Mouse (Mus musculus) cerebellum, adult 8-10 months (tissue): ENCODE results near the gene Snrnp48.

ENCODE experiments used
- DNase-seq: peaks from one replicate; pipeline ENCODE4 v3.0.0; 2022

Gene Snrnp48

DNA sequence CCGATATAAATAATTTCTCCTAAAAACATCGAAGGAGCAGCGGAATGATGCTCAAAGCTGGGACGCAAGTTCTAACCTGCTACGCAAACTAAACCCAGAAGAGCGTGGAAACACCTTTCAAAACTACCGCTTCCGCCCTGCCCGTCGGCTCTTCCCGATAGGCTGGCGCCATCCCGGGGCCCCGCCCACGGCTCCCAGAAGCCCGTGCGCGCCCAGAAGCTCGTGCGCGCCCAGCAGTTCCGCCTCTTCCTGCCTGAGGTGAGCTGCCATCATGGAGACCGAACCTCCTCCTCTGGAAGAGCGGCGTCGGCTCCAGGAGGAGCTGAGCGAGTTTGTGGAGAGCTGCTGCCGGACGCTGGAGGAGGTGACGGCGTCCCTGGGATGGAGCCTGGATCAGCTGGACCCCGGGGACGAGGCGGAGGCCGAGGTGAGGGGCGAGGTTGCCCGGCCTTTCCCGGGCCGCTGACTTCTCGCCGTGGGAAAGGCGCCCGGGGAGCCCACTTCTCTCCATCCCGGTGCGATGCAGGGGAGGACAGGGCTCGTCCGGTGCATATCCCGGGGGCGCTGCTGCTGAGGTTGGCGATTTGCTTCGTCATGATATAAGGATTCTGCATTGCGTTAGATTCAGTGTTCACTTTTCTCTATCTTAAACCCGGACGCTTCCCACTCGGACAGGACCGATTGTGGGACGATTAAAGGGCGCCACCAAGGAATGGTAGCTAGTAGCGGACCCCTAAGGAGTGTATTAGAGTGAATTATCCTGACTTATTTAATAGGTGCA, at the start of gene Snrnp48:
Gene Snrnp48, plus strand, starts transcription at position 237 of the 781 bp plus-strand sequence.
- peak; percentile 77 for DNase-seq

DNA sequence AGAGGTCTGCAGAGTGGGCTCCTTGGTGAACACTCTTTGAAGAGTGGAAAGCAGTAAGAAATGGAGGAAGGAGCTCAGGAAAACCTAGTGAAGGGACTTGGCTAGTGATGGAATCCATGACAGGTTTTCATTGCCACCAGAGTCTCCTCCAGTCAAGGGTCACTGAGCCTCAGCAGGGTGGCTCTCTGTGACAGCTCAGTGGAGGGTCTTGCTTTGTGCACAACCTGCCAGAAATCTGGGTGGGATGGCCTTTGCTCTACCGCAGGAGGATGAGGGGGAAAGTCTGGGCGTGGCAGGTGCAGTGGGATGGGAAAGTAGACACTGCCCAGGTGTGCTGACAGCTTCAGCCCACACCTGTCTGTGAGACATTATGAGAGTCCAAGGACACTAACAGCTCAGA, 49.2 kb upstream of the Snrnp48 start:
- DNase-seq: no peak

DNA sequence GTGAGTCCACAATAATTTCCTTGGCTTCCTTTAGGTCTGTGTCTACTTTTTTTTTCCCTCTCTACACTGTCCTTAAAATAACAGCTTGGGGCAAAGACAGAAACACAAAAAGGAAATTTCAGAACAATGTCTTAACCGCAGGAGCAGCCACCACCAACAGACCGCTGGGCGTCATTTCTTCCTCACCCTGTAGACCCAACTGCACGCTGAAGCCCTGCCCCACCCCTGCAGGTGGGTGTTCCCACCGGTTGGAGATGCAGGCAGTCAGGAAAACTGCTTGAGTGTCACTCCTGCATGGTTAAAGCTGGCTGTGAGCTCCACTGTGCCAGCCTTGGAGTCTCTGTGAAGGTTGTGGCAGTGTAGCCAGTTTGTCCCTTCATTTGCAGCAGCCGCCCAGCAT, 47.1 kb upstream of the Snrnp48 start:
- no peak for DNase-seq

DNA sequence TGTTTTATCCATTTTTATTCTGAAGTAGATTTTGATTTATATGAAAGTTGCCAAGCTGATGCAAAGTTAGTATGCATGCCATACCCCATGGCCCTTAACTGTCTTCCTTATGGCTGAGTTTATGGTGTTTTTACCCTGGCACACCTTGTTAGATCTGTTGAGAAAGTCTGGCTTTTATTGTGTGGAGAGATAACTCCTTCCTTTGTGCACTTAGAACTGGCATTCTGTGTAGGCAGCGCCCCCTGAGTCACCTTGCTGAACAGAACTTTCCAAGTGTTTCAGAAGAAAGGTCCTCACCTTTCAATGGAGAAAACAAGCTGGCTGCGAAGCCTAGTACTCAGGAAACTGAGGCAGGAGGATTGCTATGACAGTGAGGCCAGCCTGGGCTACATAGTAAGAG, 42.7 kb upstream of the Snrnp48 start:
- DNase-seq: no peak

DNA sequence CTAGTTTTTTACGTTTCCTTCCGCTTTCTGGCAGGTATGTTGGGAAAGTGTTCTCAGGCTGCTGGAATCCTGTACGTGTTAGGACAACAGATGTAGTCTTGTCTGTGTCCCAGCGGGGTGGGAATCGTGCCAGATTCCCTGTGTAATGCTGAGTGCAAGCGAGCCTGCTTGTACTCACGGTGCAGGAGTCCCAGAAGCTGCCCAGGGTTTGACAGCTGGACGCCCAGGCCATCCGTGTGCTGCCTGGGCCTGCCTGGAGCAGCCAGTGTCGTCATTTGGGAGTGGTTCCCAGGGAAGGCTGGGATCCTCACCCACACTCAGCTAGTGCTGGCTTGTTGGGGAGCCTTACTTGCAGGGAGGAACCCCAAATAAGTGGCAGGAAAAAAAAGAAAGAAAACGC, 42.1 kb upstream of the Snrnp48 start:
- no peak for DNase-seq

DNA sequence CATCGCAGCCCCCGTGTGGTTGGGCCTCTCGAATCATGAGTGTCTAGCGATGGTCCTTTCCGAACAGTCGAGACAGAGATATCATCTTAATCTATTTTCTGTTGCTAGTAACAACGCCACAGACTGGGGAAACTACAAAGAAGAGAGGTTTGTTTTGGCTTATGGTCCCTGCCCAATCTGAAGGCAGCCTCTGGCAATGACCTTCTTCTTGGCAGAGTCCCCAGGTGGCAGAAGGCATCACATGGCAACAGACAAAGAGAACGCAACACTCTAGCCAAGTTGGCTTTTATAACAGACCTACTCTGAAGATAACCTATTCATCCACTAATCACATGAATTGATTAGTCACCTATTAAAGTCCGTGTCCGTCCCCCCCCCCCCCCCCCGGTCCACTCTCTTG, 39.8 kb upstream of the Snrnp48 start:
- DNase-seq: no peak

DNA sequence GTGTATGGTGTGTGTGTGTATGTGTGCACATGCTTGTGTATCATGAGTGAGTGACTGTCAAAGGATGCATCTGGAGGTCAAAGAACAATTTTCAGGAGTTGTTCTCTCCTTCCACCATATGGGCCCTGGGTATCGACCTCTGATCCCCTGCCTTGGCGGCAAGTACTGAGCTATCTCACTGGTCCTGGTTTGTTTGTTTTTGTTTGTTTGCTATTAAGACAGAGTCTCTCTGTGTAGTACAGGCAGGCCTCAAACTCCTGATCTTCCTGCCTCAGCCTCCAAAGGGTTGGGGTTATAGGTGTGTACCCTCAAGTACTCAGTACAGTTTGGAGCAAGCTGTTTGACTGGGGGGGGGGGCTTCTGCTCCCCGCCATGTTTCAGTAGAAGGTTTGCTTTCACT, 37.7 kb upstream of the Snrnp48 start:
- no peak for DNase-seq

DNA sequence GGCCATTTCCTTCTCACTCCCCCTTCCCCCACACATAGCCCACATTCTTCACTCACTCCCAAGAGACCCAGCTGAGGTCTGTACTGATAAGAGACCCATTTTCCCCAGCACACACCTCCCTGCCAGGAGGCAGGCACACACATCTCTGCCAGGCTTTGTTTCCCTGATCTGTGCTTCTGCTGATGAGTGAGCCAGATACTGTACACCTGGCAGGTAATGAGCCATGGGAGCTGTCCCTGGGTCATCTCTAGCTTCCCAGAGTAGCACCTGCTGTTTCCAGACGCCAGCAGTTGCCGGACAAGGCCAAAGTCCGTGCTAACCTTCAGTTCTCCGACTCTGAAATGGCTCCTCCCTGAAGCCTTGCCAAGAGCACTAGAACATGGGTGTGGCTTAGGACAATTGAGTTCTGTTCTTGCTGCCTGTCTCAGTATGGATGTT, 34.0 kb upstream of the Snrnp48 start:
- no peak for DNase-seq

DNA sequence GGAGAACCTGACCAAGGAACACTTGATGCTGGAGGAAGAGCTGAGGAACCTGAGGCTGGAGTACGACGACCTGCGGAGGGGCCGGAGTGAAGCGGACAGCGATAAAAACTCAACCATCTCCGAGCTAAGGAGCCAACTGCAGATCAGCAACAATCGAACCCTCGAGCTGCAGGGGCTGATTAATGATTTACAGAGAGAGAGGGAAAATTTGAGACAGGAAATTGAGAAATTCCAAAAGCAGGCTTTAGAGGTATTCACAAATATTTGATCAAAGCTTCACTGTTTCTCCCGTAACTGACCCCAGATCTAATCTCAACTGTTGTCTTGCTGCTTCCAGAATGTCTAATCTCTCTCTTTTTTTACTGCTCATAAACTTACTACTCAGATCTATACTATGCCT, 11.3 kb upstream of the Snrnp48 start:
- DNase-seq: no peak

DNA sequence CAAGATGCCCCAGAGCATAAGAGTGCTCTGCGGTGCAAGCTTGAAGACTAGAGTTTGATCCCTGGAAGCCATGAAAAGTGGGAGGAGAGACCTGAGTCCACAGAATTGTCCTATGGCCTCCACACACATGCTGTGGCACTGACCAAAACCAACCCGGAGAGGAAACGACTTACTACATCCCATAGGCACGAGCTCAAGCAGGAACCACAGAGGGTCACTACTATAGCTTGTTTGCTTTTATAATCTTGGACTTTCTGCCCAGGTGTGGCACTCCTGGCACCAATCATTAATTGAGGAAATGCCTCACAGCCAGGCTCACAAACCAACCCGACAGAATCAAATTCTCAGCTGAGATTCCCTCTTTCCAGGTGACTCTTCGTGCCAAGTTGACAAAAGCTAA, 3.3 kb upstream of the Snrnp48 start:
- no peak for DNase-seq

DNA sequence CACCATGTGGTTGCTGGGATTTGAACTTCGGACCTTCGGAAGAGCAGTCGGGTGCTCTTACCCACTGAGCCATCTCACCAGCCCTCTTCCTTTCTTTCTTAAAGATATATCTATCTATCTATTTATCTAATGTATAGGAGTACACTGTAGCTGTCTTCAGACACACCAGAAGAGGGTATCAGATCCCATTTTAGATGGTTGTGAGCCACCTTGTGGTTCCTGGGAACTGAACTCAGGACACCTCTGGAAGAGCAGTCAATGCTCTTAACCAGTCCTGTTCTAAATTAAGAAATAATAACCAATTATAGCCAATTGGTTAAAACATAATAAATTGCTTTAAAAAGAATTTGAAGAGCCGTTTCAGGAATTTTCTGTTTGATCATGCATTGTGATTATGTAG, 567 bp upstream of the Snrnp48 start:
- no peak for DNase-seq

DNA sequence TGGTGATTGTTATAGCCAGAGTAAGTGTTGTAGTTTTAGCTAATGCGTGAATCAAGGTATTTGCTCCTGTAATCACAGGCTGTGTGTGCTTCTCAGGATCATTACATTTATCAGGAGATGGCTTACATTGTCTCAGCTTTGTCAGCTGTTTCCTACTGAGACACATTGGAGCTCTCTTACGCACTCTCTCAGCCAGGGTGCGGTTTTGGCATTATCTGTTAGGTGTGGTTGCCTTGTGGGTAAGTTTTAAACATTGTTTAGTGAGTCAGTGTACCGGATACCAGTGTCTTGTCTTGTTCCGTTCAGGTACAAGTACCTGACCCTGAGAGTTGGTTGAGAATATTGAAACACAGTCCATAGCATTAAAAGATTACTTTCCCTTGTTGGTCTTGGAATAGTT, 6.4 kb downstream of the Snrnp48 start:
- DNase-seq: no peak

DNA sequence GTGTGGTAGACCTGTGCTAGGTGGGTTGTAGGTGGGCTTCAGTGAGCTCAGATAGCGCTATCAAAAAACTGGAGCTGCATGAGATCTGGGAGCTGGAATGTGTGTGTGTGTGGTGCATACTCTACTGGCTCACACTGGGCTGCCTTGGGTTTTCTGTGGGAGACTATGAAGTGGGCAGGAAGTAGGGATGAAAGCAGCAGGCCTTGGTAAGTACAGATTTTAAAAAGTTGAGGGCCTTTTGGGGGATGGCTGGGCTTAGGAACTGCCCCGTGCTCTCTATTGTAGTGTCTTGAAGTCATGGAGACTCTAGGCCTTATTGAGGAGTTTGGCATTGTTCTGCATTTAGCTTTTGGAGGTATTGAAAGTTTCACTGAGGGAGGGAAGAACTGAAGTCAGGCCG, 13.9 kb downstream of the Snrnp48 start:
- DNase-seq: no peak

DNA sequence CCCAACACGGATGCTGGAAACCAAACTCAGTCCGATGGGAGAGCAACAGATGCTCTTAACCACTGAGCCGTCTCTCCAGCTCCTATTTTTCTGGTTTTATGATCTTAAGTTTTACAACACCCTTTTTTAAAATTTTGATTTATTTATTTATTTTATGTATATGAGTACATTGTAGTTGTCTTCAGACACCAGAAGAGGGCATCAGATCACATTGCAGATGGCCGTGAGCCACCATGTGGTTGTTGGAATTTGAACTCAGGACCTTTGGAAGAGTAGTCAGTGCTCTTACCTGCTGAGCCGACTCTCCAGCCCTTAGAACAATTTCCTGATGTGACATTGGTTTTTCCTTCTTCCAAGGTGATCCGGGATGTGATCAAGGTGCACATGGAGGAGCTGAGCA, 15.6 kb downstream of the Snrnp48 start:
- no peak for DNase-seq

DNA sequence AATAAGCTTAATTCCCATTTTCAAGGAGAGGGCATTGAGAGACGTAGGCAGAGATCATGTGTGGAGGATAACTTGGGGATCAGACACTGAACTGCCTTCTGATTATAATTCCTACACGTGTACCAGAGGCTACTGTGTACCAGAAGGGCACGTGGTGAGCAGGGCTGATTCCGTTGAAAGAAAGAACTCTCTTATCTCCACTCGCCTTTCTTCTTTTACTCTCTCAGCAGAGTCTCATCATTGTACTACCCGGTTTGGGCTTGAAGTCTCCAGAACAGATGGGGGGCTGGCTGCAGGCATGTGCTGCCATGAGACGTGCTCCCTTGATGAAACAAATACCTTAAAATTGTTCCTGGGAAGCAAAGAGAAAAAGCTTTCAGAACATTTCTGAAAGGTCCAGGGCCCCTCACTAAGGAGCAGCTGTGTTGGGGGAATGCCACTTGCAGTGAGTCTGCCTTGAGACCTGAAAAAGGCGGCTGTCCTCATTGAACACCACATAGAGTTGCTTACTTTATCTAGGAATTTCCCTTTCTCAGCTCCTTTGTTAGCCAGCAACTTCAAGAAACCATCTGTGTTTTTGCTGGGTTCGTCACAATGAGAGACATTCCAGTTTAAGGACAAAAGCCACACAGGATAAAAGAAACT, 25.6 kb downstream of the Snrnp48 start:
- no peak for DNase-seq

DNA sequence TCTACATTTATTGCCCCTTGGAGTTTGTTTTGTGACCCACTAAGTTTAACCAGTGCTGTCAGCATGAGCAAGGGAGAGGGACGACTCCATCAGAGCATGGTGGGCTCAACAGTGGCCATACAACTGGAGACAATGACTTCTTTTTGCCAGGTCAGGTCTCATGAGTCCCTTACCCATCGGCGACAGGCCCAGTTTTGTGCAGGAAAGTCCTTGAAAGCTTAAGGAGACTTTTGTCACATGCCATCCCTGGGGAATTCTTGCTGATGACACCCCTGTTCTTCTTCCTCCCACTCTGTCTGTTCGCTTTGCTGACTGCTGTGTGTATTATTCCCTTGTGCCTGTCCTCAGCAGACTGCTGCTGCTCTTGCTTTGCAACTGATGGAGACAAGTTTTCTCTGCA, 27.7 kb downstream of the Snrnp48 start:
- DNase-seq: no peak

DNA sequence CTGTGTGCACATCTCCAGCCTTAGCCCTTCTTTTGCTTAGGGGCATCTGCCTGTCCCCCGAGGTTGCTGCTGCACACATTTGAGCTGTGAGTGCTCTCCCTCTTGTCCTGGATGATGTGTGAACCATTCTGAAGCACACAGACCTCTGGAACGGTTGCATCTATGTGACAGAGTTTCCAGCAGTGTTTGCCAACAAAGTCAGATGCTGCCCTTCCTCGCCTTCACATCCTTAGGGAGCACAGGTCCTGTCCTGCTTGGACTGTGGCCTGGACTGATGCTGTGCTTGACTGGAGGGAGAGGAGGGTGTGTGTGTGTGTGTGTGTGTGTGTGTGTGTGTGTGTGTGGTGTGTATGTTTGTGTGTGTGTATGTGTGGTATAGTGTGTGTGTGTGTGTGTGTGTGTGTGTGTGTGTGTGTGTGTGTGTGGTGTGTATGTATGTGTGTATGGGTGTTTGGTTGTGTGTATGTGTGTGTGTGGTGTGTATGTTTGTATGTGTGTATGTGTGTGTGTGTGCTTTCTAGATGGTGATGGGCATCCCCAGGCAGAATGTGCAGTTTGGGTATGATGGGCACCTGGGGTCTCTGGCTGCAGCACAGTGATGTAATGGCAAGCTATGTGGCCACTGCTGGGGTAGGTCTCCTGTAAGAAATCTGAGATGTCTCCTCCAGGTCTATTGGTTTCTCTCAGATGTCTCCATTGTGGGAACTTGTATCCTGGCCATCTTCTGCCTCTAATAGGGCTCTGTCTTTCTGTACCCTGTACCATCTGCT, 28.3 kb downstream of the Snrnp48 start:
- no peak for DNase-seq

DNA sequence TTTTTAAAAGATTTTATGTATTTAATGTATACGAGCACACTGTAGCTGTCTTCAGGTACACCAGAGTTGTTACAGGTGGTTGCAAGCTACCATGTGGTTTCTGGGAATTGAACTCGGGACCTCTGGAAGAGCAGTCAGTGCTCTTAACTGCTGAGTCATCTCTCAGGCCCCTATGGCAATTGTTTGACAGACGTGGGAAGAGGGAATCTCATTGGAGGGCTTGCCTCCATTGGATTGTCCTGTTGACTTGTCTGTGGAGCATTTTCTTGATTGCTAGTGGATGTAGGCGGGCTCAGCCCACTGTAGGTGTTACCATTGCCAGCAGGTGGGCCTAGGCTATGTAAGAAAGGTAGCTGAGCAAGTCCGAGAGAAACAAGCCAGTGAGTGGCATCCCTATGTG, 29.9 kb downstream of the Snrnp48 start:
- DNase-seq: no peak

DNA sequence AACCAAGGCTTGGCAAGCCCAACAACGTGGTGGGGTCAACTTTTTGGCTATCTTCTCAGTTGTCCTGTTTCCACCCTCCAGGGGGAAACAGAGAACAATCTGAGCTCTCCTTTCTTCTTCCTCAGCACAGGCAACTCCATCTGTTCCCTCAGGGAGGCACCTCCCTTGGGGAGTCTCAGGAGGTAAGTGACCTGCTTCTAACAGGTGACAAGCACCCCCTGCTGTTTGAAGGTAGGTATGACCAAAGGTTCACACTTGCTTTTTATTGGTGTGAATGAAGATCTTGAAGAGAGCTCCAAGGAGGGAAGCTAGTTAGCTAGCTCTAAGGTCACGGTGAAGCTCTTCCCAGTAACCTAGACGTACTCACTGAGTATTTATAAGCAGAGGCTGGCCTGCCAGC, 30.6 kb downstream of the Snrnp48 start:
- no peak for DNase-seq

DNA sequence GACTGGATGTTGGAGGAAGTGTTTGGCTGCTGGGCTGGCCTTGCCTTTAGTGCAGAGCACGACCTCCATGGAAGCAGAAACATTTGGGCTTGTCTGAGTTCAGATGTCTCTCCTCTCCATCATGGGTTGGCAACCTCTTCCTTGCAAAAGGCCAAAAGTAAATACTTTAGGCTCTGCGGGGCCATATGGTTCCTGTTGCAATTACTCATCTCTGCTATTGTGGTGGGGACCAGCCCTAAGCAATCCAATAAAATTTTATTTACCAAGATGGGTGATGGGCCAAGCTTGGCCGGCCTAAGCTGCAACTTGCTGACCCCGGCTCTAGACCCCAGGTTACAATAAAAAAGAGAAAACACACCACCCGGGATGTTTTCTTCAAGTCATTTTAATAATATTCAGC, 43.4 kb downstream of the Snrnp48 start:
- no peak for DNase-seq

DNA sequence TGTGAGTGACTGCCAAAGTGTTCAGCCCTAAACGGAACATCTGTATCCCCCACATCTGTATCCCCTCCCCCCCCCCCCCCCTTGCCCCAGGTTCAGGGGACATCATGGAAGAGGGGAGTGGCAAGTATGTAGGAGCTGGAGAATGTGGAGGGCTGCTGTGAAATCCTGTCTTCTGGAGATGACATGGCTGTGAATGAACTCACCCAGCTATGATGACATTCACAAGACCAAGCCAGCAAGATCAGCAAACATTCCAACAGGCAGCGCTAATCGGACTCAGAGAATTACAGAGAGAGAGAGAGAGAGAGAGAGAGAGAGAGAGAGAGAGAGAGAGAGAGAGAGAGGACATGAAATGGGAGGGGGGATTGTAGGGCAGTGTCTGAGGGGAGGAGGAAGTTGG, 46.5 kb downstream of the Snrnp48 start:
- no peak for DNase-seq

DNA sequence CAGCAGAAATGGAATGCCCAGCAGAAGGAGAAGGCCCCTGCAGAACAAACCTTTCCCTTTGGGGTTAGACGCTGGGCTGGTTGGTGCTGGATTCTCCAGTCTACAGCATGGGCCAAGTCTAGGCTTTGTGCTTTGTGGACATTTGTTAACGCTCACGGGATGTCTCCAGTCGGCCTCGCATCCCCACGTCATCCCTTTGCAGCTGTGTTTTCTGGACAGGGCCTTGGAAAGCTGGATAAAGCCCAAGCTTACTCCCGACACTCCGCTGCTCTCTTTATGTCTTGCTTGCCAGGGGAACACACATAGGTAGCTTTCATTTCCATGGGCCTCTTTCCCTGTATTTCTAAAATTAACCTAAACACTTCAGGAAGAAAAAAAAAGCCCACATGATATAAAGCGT, 49.0 kb downstream of the Snrnp48 start:
- no peak for DNase-seq

DNA sequence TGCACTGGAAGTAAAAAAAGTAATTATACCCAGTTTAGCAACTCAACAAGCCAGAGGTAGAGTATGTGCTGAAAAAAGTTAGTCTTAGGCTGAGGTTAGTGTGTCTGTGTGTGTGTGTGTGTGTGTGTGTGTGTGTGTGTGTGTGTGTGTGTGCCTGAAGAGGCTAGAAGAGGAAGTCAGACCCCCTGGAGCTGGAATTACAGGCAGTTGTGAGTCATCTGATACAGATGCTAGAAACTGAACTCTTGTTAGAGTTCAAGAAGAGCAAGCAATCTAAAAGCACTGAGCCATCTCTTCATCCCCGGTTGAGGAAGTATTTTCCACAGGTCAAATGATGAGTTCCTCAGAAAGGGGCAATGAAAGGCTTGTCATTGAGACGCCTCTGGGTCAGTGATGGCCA, 54.2 kb downstream of the Snrnp48 start:
- DNase-seq: no peak

DNA sequence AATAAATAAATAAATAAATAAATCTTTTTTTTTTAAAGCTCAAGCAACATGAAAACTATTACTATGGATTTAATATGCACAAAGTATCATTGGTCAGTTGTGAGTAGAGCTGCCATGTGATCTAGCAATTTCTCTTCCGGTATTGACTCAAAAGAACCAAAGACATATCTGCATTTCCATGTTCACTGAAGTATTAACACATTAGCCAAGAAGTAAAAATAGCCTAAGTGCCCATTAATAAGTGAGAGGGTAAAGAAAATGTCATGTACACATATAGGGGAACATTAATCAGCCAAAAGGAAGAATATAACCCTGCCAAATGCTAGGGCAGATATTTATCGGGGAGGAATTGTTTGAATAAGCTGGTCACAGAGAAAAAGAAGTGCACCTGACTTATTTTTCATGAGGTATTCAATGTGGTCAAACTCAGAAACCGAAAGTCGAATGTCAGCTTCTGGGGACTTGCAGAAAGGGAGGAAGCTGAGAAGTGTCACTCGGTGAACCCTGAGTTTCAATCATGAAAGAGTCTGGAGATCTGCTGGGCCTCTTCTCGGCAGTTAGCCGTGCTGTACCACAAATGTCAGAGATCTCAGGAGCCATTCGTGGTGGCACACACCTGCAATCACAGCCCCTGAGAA, 64.4 kb downstream of the Snrnp48 start:
- no peak for DNase-seq
